Mouse (Mus musculus) heart, adult 2 months (tissue): ENCODE measurements around the gene Fev.

Source experiments
- CTCF ChIP-seq: fragments of 200-600 bp; IDR thresholded peaks from 2 replicates; pipeline ENCODE4 v1.8.1; 2022; ENCODE audit warnings: antibody characterized with exemption, mild to moderate bottlenecking, moderate library complexity
- POLR2A ChIP-seq: fragments of 200-500 bp; IDR thresholded peaks from 2 replicates; pipeline ENCODE4 v1.6.1; 2011; ENCODE audit warnings: mild to moderate bottlenecking, low read depth, low read length, control low read depth; ENCODE audit not compliant: insufficient read depth

DNA sequence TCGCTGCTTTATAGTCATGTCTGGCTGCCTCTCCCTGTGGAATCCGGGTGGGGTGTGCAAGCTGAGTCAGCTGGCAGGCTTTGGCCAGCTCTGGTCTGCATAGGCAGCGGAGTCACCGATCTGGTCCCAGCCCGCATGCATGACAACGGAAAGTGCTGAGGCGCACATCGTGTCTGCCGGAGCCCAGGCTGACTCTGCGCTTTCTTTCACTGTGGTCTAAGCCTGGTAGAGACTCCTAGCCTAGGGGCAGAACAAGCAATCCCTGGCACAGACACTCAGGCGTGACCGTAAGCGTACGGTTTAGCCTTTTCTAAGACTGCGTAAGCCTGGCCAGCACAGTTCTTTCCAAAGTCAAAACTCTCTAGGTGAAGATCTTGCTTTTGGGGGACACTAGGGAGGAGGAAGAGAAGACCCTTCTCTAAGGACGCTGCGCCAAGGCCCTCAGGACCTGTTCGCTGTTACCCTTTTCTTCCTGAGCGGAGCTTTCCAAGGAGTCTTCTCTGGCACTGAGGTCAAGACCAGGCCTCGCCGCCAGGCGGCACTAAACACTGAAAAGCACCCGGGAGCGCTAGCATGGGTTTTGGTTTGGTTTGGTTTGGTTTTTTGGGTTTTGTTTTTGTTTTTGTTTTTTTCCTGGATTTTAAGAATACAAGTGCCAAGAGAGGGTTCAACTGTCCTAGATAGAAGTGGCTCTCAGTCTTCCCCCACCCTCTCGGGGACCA is 8.1 kb upstream of the Fev start, which contains the start of gene Cryba2:
- TF ChIP-seq POLR2A: no peak
- TF ChIP-seq CTCF: peak; percentile 71
